Mouse (Mus musculus) liver, postnatal 0 days (tissue): ENCODE data around the gene Phactr3.

ENCODE experiments used
- CTCF ChIP-seq: sonication (generic); IDR thresholded peaks from 2 replicates; pipeline ENCODE4 v1.5.1; 2016; ENCODE audit warnings: antibody characterized with exemption, low read depth
- EP300 ChIP-seq: IDR thresholded peaks from 2 replicates; pipeline ENCODE4 v1.6.1; 2016; ENCODE audit warnings: antibody characterized with exemption, low read depth, mild to moderate bottlenecking

DNA sequence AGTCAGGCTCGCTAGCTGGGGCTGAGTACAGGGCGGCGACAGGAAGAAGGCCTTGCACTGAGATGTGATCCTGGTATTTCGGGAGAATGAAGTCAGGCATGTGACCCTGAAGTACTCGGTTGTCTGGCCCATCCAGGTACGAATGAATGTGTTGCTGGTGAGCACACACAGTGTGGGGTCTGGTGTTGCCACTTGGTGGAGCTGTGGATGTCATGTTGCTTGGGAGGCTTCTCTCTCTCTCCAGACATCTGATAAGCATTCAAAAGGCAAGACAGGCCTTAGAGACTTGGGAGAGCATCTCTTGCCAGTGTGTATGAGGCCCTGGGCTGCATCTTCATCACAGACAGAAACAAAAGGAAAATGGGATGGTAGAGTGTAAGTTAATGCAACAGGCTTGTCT is 77.3 kb downstream of the Phactr3 start:
- no peak for TF ChIP-seq EP300
- no peak for TF ChIP-seq CTCF
